Mouse (Mus musculus): Measurements from ENCODE around the gene Astn1. TPM values are rescaled to one million over a fixed set of nuclear protein-coding genes. Genes with fewer than 3 reads are reported as not detected.

The Astn1 gene
- polyA plus RNA-seq, 1 experiment, result 0.02 TPM

DNA sequence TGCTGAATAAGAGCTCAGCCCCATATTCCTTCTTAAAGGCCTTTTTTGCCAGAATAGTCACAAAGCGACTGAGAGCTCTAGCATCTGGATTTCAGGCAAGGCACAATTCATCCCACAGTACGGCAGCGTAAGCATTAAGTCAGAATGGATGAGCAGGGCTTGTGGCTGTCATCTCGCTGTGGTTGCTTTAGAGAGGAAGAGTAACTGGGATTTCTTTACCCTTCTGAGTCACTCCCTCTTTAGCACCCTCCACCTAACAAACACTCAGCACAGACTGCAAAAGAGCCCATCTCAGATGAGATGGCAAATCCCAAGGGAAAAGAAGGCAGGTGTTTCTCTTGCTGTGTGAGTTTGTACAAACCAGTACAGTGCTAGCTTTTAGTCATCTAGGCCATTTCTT, 183.0 kb downstream of the Astn1 start:
- H3K27ac ChIP-seq (ENCODE audit: insufficient read depth, low read length), result no peak overlapping the region
- H3K27me3 ChIP-seq (ENCODE audit: control insufficient read depth, insufficient read depth, low read length), result no peaks in the 10 kb centered on the region
- no peaks in the 10 kb centered on the region for H3K36me3 ChIP-seq (ENCODE audit: control insufficient read depth, insufficient read depth, low read length)
- no peak overlapping the region for H3K4me3 ChIP-seq (ENCODE audit: extremely low read depth, insufficient read depth, insufficient read length)
- no peak for DNase-seq (ENCODE audit: low read depth in 1 of 2, low spot score in 2 of 2)
- H3K4me1 ChIP-seq (ENCODE audit: control insufficient read depth, insufficient read depth, insufficient read length), result no peaks in the 10 kb centered on the region
- no peak for TF ChIP-seq CTCF (IDR thresholded peaks at IDR 0.05; ENCODE audit: extremely low read depth, insufficient read depth, insufficient read length, insufficient replicate concordance)
- 92% methylated on average over 4 of the region's 4 CpGs for WGBS

DNA sequence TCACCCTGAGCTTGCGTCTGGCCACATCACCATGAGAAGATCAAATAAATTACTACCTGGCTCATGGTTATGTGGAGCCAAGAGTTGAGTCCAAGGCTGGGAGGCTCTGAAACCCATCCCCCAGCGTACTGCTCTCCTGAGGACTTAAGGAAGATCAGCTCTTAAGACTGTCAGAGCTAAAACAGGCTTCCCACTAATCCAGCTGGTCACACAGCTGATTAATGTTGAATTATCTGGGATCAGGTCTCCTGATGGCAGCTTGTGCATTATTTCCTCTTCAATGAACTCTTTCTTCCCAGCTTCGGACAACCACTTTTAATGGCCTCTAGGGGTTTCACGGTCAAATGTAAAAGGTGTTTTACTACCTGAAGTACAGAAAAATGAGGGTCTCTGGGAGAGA, 184.4 kb downstream of the Astn1 start:
- 77% methylated on average over 4 of the region's 4 CpGs for WGBS
- Histone ChIP-seq H3K4me3 (ENCODE audit: extremely low read depth, insufficient read depth, insufficient read length) (no peak overlapping the region), H3K27ac (ENCODE audit: insufficient read depth, low read length) (no peak overlapping the region), H3K27me3 (ENCODE audit: control insufficient read depth, insufficient read depth, low read length) (no peaks in the 10 kb centered on the region), H3K4me1 (ENCODE audit: control insufficient read depth, insufficient read depth, insufficient read length) (no peaks in the 10 kb centered on the region), H3K36me3 (ENCODE audit: control insufficient read depth, insufficient read depth, low read length) (no peaks in the 10 kb centered on the region)
- TF ChIP-seq POLR2A (IDR thresholded peaks at IDR 0.05; ENCODE audit: low read depth, low read length), result no peak
- no peak for TF ChIP-seq CTCF (IDR thresholded peaks at IDR 0.05; ENCODE audit: extremely low read depth, insufficient read depth, insufficient read length, insufficient replicate concordance)
- DNase-seq (ENCODE audit: low read depth in 1 of 2, low spot score in 2 of 2), result no peak

DNA sequence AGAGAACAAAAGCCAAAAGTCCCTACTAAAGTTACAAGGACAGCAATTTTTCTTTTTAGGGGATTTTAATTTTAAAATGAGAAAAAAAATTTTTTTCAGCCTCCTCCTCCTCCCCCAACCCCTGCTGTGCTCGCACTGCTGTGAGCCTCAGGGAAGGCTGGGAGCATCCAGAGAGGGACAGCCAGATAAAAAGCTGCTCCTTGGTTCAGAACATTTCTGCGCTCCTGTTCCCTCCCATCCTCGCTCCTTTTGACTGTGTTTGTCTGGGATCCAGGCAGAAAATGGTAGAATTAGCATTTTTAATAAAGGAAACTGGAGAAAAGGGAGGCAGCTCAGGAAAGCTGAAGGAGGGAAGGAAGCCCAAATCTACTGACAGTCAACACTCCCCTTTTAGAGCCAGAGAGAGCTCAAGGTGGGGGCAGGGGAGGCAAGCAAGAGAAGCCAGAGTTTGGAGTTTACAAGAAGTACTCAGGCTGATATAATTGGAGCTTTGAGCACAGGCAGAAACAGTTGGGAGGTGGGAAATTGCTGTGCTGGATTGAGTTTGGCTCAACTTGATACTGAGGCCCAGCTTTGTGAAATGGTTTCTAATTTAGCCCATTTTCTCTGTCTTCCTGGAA, 185.6 kb downstream of the Astn1 start:
- Histone ChIP-seq H3K4me1 (ENCODE audit: control insufficient read depth, insufficient read depth, insufficient read length) (no peaks in the 10 kb centered on the region), H3K36me3 (ENCODE audit: control insufficient read depth, insufficient read depth, low read length) (no peaks in the 10 kb centered on the region), H3K27me3 (ENCODE audit: control insufficient read depth, insufficient read depth, low read length) (no peaks in the 10 kb centered on the region), H3K4me3 (ENCODE audit: extremely low read depth, insufficient read depth, insufficient read length) (no peak overlapping the region), H3K27ac (ENCODE audit: insufficient read depth, low read length) (no peak overlapping the region)
- WGBS, result 52% methylated on average over 3 of the region's 3 CpGs
- TF ChIP-seq CTCF (IDR thresholded peaks at IDR 0.05; ENCODE audit: extremely low read depth, insufficient read depth, insufficient read length, insufficient replicate concordance) (no peak), POLR2A (IDR thresholded peaks at IDR 0.05; ENCODE audit: low read depth, low read length) (no peak)
- no peak for DNase-seq (ENCODE audit: low read depth in 1 of 2, low spot score in 2 of 2)

DNA sequence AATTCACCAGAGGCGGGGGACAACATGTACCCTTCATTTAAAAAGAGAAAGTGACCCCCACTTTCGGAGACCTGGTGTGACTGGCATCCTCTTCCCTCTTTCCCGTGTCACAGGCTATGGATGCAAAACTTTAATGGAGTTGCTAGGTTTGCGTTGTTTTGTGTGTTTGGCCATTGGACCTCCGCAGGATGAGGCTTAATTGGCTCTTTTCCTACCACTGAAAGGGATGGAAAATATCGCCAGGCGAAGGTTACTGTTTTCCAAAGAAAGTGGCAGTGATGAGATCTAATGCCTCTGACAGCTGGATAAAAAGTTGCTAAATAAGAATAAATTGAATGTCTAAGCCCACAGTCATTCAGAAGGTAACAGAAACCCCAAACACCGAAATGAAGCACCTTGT, 186.2 kb downstream of the Astn1 start:
- WGBS, result 85% methylated on average over 8 of the region's 8 CpGs
- H3K4me1 ChIP-seq (ENCODE audit: control insufficient read depth, insufficient read depth, insufficient read length), result no peaks in the 10 kb centered on the region
- no peaks in the 10 kb centered on the region for H3K27me3 ChIP-seq (ENCODE audit: control insufficient read depth, insufficient read depth, low read length)
- H3K27ac ChIP-seq (ENCODE audit: insufficient read depth, low read length), result no peak overlapping the region
- DNase-seq (ENCODE audit: low read depth in 1 of 2, low spot score in 2 of 2), result no peak
- no peak for TF ChIP-seq POLR2A (IDR thresholded peaks at IDR 0.05; ENCODE audit: low read depth, low read length)
- TF ChIP-seq CTCF (IDR thresholded peaks at IDR 0.05; ENCODE audit: extremely low read depth, insufficient read depth, insufficient read length, insufficient replicate concordance), result no peak
- no peaks in the 10 kb centered on the region for H3K36me3 ChIP-seq (ENCODE audit: control insufficient read depth, insufficient read depth, low read length)
- no peak overlapping the region for H3K4me3 ChIP-seq (ENCODE audit: extremely low read depth, insufficient read depth, insufficient read length)

DNA sequence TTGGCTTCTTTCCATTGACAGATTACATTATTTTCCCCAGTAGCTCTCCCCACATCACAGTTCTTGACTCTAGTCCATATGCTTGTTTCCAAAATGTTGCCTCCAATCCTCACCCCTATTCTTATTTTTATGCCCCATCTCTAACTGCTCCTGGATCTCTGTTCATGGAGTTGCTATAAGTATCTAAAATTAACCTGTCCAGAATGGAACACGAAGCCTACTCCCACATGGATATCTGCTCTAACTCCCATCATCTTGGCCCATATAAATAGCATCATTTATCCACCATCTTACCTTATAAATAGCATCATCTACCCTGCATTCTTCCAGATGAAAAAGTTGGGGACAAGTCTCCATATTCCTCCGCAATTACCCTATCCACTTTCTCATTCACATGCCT, 187.5 kb downstream of the Astn1 start:
- Histone ChIP-seq H3K4me1 (ENCODE audit: control insufficient read depth, insufficient read depth, insufficient read length) (no peaks in the 10 kb centered on the region), H3K36me3 (ENCODE audit: control insufficient read depth, insufficient read depth, low read length) (no peaks in the 10 kb centered on the region), H3K27me3 (ENCODE audit: control insufficient read depth, insufficient read depth, low read length) (no peaks in the 10 kb centered on the region), H3K27ac (ENCODE audit: insufficient read depth, low read length) (no peak overlapping the region), H3K4me3 (ENCODE audit: extremely low read depth, insufficient read depth, insufficient read length) (no peak overlapping the region)
- no peak for DNase-seq (ENCODE audit: low read depth in 1 of 2, low spot score in 2 of 2)
- TF ChIP-seq POLR2A (IDR thresholded peaks at IDR 0.05; ENCODE audit: low read depth, low read length), result no peak
- TF ChIP-seq CTCF (IDR thresholded peaks at IDR 0.05; ENCODE audit: extremely low read depth, insufficient read depth, insufficient read length, insufficient replicate concordance), result no peak
- WGBS, result 85% methylated on average over 2 of the region's 2 CpGs

DNA sequence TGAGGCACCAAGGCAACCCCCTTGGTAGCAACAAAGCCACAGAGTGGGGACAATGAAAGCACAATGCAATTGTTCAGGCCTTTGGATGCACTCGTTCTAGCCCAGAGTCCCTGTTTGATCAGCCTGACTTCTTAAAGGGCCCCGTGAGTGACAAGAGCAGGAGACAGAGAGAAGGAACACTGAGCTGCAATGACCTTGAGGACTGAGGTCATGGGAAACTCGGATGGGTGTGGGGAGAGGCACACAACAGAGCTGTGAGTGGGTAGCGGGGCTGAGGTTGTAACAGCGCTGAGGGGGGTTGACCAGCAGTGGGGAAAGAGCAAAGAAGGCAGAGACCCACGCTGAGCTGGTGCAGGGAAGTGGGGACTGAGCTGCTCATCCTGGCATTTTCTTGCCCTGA, 189.9 kb downstream of the Astn1 start:
- DNase-seq (ENCODE audit: low read depth in 1 of 2, low spot score in 2 of 2), result no peak
- Histone ChIP-seq H3K36me3 (ENCODE audit: control insufficient read depth, insufficient read depth, low read length) (no peaks in the 10 kb centered on the region), H3K27ac (ENCODE audit: insufficient read depth, low read length) (no peak overlapping the region), H3K4me3 (ENCODE audit: extremely low read depth, insufficient read depth, insufficient read length) (no peak overlapping the region), H3K27me3 (ENCODE audit: control insufficient read depth, insufficient read depth, low read length) (no peaks in the 10 kb centered on the region), H3K4me1 (ENCODE audit: control insufficient read depth, insufficient read depth, insufficient read length) (no peaks in the 10 kb centered on the region)
- 74% methylated on average over 6 of the region's 6 CpGs for whole genome bisulfite sequencing
- TF ChIP-seq CTCF (IDR thresholded peaks at IDR 0.05; ENCODE audit: extremely low read depth, insufficient read depth, insufficient read length, insufficient replicate concordance), result no peak
- TF ChIP-seq POLR2A (IDR thresholded peaks at IDR 0.05; ENCODE audit: low read depth, low read length), result no peak

DNA sequence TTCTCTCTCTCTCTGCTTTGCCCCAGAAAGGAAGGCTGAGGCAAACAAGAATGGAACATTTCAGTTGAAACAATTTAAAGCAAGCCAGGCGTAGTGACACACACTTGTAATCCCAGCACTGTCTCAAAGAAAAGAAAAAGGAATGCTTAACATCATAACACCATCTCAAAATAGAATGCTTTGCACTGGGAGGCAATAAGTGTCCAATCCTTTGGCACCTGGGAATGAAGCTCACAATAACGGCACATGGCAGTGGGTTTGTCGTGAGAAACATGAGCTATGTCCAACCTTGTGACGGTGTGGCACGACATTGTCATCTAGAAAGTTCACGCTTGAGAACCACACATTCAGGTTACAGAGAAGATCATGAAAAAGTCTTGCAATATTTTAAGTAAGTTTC, 191.3 kb downstream of the Astn1 start:
- TF ChIP-seq POLR2A (IDR thresholded peaks at IDR 0.05; ENCODE audit: low read depth, low read length), result no peak
- no peak for TF ChIP-seq CTCF (IDR thresholded peaks at IDR 0.05; ENCODE audit: extremely low read depth, insufficient read depth, insufficient read length, insufficient replicate concordance)
- 90% methylated on average over 6 of the region's 6 CpGs for WGBS
- no peaks in the 10 kb centered on the region for H3K27me3 ChIP-seq (ENCODE audit: control insufficient read depth, insufficient read depth, low read length)
- H3K4me1 ChIP-seq (ENCODE audit: control insufficient read depth, insufficient read depth, insufficient read length), result no peaks in the 10 kb centered on the region
- no peak overlapping the region for H3K27ac ChIP-seq (ENCODE audit: insufficient read depth, low read length)
- no peak for DNase-seq (ENCODE audit: low read depth in 1 of 2, low spot score in 2 of 2)
- H3K4me3 ChIP-seq (ENCODE audit: extremely low read depth, insufficient read depth, insufficient read length), result no peak overlapping the region
- H3K36me3 ChIP-seq (ENCODE audit: control insufficient read depth, insufficient read depth, low read length), result no peaks in the 10 kb centered on the region

Data from spleen, adult 2 months (tissue).